26 mouse cellular contexts compared by ENCODE assay signal in genomic region chr3:57431706-57432105, GRCm38 (mm10). TPM values are rescaled to one million over a fixed set of nuclear protein-coding genes. Genes with fewer than 3 reads are reported as not detected.
DNase-seq lines count a peak whose midpoint lies in the region; ATAC-seq and TF ChIP-seq lines count a peak whose summit lies in the region.
"Had no signal": no experiment of that assay in that cellular context is flagged by ENCODE, and none has a peak within 500 bp of the region (broad histone marks: within the 10 kb centered on the region; RNA-seq: fewer than 3 reads in every experiment).

No protein-coding gene starts in this region.

- 4% methylated on average over 3 of the region's 3 CpGs for WGBS in liver, adult 2 months
- 53% methylated on average over 3 of the region's 3 CpGs for WGBS in liver, embryonic 12.5 days (ENCODE audit: insufficient replicate concordance)
- 29% methylated on average over 3 of the region's 3 CpGs for WGBS in heart, embryonic 15.5 days

- peak; percentile 95 for DNase-seq in liver, adult 2 months (ENCODE audit: extremely low read depth, low read depth, low spot score)
- peak; percentile 67 for DNase-seq in heart, adult 8-10 months (ENCODE audit: low spot score)
- peak; percentile 65 for DNase-seq in heart, postnatal 4 days
- DNase-seq in kidney, postnatal 4 days = no peak
- no peak for DNase-seq in embryo, embryonic 11 days
- DNase-seq: adrenal gland, adult 2 months; cerebellum, adult 11-12 months; cerebellum, postnatal 14 days; gastrocnemius, postnatal 36 days; kidney, adult 11 months; lung, adult 18-20 months; lung, postnatal 4 days; right cerebral cortex, postnatal 25 days had no signal

- no peak for TF ChIP-seq CTCF in liver, adult 2 months (IDR thresholded peaks at IDR 0.05; ENCODE audit: low read depth, low read length)

- no peak for ATAC-seq in liver, embryonic 12.5 days
- ATAC-seq in heart, embryonic 15.5 days (replicated peaks; ENCODE audit: insufficient number of reproducible peaks, insufficient read depth, low FRiP score, low read depth) = peak; percentile 84
- ATAC-seq: midbrain, embryonic 15.5 days; Patski had no signal

- no peak overlapping the region for H3K4me2 ChIP-seq in liver, embryonic 12.5 days
- no peak overlapping the region for H3K4me2 ChIP-seq in heart, embryonic 15.5 days
- H3K4me2 ChIP-seq: embryonic facial prominence, embryonic 12.5 days; hindbrain, embryonic 12.5 days; liver, embryonic 11.5 days; midbrain, embryonic 15.5 days; neural tube, embryonic 12.5 days had no signal

- H3K9ac ChIP-seq in liver, adult 2 months (ENCODE audit: low read depth, low read length) = no peak overlapping the region
- no peak overlapping the region for H3K9ac ChIP-seq in liver, embryonic 12.5 days
- no peak overlapping the region for H3K9ac ChIP-seq in heart, embryonic 15.5 days
- H3K9ac ChIP-seq: embryonic facial prominence, embryonic 12.5 days; hindbrain, embryonic 12.5 days; midbrain, embryonic 15.5 days; neural tube, embryonic 12.5 days had no signal

- peaks cover 17% of the 10 kb centered on the region for H3K4me1 ChIP-seq in liver, adult 2 months (ENCODE audit: control insufficient read depth, insufficient read depth, low read length)
- no peaks in the 10 kb centered on the region for H3K4me1 ChIP-seq in liver, embryonic 12.5 days
- peaks cover 28% of the 10 kb centered on the region for H3K4me1 ChIP-seq in heart, embryonic 15.5 days (replicated peaks)
- H3K4me1 ChIP-seq: hindbrain, embryonic 12.5 days; midbrain, embryonic 15.5 days; neural tube, embryonic 12.5 days had no signal

- peaks cover 22% of the 10 kb centered on the region for H3K36me3 ChIP-seq in liver, adult 2 months (ENCODE audit: control insufficient read depth, insufficient read depth, low read length)
- H3K36me3 ChIP-seq in liver, embryonic 12.5 days = 0 out of 2 replicates have a peak, but pooled peaks cover 3% of the 10 kb centered on the region
- no peaks in the 10 kb centered on the region for H3K36me3 ChIP-seq in heart, embryonic 15.5 days
- H3K36me3 ChIP-seq: embryonic facial prominence, embryonic 12.5 days; hindbrain, embryonic 12.5 days; midbrain, embryonic 15.5 days; neural tube, embryonic 12.5 days had no signal

- H3K9me3 ChIP-seq in liver, embryonic 12.5 days (replicated peaks) = no peaks in the 10 kb centered on the region
- no peaks in the 10 kb centered on the region for H3K9me3 ChIP-seq in heart, embryonic 15.5 days (replicated peaks)
- H3K9me3 ChIP-seq: embryonic facial prominence, embryonic 12.5 days; hindbrain, embryonic 12.5 days; midbrain, embryonic 15.5 days; neural tube, embryonic 12.5 days had no signal

- TF ChIP-seq POLR2A in liver, adult 2 months (IDR thresholded peaks at IDR 0.05; ENCODE audit: extremely low read depth, insufficient read depth, low read length) = no peak

- no peaks in the 10 kb centered on the region for H3K79me2 ChIP-seq in liver, adult 2 months (ENCODE audit: control insufficient read depth, insufficient read depth, low read length)

- no peaks in the 10 kb centered on the region for H3K27me3 ChIP-seq in liver, adult 2 months (ENCODE audit: control insufficient read depth, insufficient read depth, low read length)
- H3K27me3 ChIP-seq in liver, embryonic 12.5 days (replicated peaks) = no peaks in the 10 kb centered on the region
- no peaks in the 10 kb centered on the region for H3K27me3 ChIP-seq in heart, embryonic 15.5 days
- H3K27me3 ChIP-seq: embryonic facial prominence, embryonic 12.5 days; hindbrain, embryonic 12.5 days; midbrain, embryonic 15.5 days; neural tube, embryonic 12.5 days; Patski had no signal

- no peak overlapping the region for H3K4me3 ChIP-seq in liver, adult 2 months (ENCODE audit: insufficient read depth, low read depth, low read length)
- no peak overlapping the region for H3K4me3 ChIP-seq in liver, embryonic 12.5 days
- H3K4me3 ChIP-seq in heart, embryonic 15.5 days = no peak overlapping the region
- H3K4me3 ChIP-seq: embryonic facial prominence, embryonic 12.5 days; hindbrain, embryonic 12.5 days; midbrain, embryonic 15.5 days; neural tube, embryonic 12.5 days had no signal

- no peak overlapping the region for H3K27ac ChIP-seq in liver, adult 2 months (replicated peaks; ENCODE audit: insufficient read depth, low read depth, low read length)
- H3K27ac ChIP-seq in liver, embryonic 12.5 days = no peak overlapping the region
- H3K27ac ChIP-seq in heart, embryonic 15.5 days = peak overlapping the region; percentile 81
- H3K27ac ChIP-seq: embryonic facial prominence, embryonic 12.5 days; hindbrain, embryonic 12.5 days; midbrain, embryonic 15.5 days; neural tube, embryonic 12.5 days had no signal

RNA-seq across cellular contexts. Expression of gene Tm4sf4, which starts 6.6 kb away (rescaled TPM):
- 144 and 193 TPM in 2 replicates for total RNA-seq in liver, adult 2 months (2014; rRNA removed)
- 99.2 and 131 TPM in 2 replicates for polyA plus RNA-seq in liver, adult 2 months (2012; rRNA removed)
- polyA plus RNA-seq in liver, embryonic 12.5 days (2016; fragmentation: Nextera tagmentation; extraction: Ambion mirVana) = 17.1 and 18.8 TPM in 2 replicates
- total RNA-seq in heart, adult 8-10 months (2022) = not detected
- 0.86 and 1.2 TPM in 2 replicates for polyA plus RNA-seq in heart, embryonic 15.5 days (2015; fragmentation: Nextera tagmentation; extraction: Ambion mirVana)
- total RNA-seq in heart, postnatal 4 days (2021) = under 1 TPM in 1 of 2 experiments, not detected in 1; 0.18 TPM
- total RNA-seq: ES-E14; gastrocnemius, adult 18-20 months; gastrocnemius, postnatal 36 days; layer of hippocampus, postnatal 10 days; left cerebral cortex, adult 8-10 months had no signal
- polyA plus RNA-seq: embryonic facial prominence, embryonic 12.5 days; limb, embryonic 11.5 days; neural tube, embryonic 12.5 days had no signal

Comparison
In these comparisons a context has a peak if more than half of its experiments do, and no peak if none do; other contexts are left out.
1. DNase-seq: peak in liver, adult 2 months (single experiment), heart, adult 8-10 months (single experiment) and heart, postnatal 4 days (single experiment); none in kidney, postnatal 4 days (0 of 2) and embryo, embryonic 11 days (single experiment).
2. RNA of gene Tm4sf4, which starts 6.6 kb away (total RNA-seq): 144 to 193 TPM in liver, adult 2 months; 0.18 TPM in heart, postnatal 4 days and not detected in heart, adult 8-10 months; every median in the first group is over 100 times any median in the second.